Mouse (Mus musculus): Measurements from ENCODE around the gene Nsmce4a. TPM values are rescaled to one million over a fixed set of nuclear protein-coding genes. Genes with fewer than 3 reads are reported as not detected.

Gene Nsmce4a
- total RNA-seq, 4 experiments from 2014 or later: 29.8 to 34.9 (median 31.1) TPM

GRCm38 (mm10) chr7:130578066-130578465 lies 5.1 kb upstream of the Nsmce4a start:
- DNase-seq (ENCODE audit: low spot score in 2 of 2): no peak

GRCm38 (mm10) chr7:130577388-130578003 lies 4.6 kb upstream of the Nsmce4a start, which contains the start of gene Tacc2:
Gene Tacc2 (plus strand): TSS chr7:130577438.
- no peak for DNase-seq (ENCODE audit: low spot score in 2 of 2)

- no peak for DNase-seq (ENCODE audit: low spot score in 2 of 2)
Observed at GRCm38 (mm10) chr7:130576981-130577380, 4.1 kb upstream of the Nsmce4a start.

DNA sequence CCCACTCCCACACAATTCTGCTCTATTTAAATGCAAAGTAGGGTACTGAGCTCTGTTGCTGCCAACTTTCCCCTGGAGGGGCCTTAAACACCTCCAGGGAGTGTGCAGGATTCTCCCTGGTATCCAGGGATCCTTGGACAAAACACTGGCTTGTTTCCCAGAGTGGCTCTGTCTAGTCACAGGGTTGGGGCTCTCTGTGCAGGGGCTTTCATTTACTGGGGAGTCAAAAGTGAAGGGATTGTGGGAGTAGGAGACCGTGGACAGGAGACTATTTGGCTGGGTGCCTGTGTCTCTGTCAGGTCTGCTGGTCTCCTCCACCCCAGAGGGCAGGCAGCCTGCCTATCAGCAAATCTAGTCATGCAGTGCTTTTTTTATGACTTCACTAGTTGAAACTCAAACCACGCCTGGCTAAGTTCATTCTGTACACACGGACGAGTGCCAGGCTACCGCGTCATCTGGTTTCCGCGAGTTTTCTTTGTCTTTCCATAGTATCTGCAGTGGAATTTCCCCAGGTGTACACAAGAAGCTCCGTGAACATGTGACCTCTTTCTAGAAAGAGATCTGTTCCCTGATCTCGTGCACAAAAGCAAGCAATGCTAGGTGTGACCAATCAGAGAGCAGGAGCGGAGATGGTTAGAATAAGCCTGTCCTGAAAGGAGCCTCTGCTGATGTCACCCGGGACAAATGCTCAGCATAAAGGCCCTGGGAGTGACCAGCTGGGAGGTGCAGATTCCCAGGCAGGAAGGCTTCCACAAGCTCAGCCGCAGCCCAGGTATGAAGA lies 1.5 kb upstream of the Nsmce4a start:
- no peak for DNase-seq (ENCODE audit: low spot score in 2 of 2)

- DNase-seq (ENCODE audit: low spot score in 2 of 2): no peak
Observed at GRCm38 (mm10) chr7:130573746-130574145, 828 bp upstream of the Nsmce4a start.

GRCm38 (mm10) chr7:130570472-130570871 lies 2.4 kb downstream of the Nsmce4a start:
- no peak for DNase-seq (ENCODE audit: low spot score in 2 of 2)

DNA sequence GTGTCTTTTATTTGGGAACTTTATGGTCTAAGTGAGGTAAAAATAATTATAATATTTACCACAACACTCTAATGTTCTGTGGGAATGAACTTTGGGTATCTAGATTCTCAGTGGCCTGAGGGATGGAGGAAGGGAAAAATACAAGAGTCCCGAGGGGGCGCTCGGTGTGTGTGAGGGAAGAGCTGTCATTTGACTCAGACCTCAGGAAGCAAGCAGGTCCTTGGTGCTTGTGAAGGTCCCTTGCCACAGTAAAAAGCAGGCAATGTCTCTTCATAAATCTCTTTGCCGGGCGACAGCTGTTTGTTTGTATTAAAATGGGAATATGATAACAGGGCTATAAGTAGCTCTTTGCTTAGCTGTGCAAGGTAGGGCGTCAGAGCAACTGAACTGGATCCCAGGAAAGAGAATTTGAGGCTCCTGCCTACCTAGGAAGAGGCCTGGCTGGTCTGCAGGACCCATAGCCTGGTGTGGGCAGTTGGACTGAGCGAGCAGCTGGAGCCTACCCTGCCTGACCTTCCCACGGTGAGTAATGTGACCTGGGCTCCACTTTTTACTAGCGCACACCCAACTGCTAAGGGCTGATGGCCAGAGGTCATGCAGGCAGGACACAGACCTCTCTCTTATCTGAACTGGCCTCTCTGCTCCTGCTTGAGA lies 4.0 kb downstream of the Nsmce4a start:
- peak; percentile 38 to 65 for DNase-seq (ENCODE audit: low spot score in 2 of 2)

DNA sequence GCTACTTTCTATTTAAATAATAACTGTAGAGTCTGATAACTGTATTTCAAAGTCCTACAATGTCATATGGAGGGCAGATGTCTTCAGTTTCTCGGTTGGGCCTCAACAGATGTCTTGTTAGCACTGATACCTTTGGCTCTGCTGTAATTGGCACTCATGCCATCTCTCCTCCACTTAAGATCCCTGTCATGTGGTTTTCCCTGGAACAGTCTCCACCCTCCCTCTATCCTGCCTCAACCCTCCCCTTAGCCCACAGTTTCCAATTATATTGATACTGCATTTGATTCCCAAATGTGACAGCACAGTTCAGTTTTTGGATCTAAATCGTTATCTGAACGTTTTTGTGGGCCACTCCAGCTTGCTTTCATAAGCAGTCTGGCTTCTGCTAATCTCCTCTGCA lies 8.3 kb downstream of the Nsmce4a start:
- no peak for DNase-seq (ENCODE audit: low spot score in 2 of 2)

GRCm38 (mm10) chr7:130563880-130564279 lies 9.0 kb downstream of the Nsmce4a start:
- DNase-seq (ENCODE audit: low spot score in 2 of 2): no peak

GRCm38 (mm10) chr7:130563276-130563675 lies 9.6 kb downstream of the Nsmce4a start:
- no peak for DNase-seq (ENCODE audit: low spot score in 2 of 2)

- DNase-seq (ENCODE audit: low spot score in 2 of 2): no peak
Observed at GRCm38 (mm10) chr7:130560933-130561332, 12.0 kb downstream of the Nsmce4a start.

DNA sequence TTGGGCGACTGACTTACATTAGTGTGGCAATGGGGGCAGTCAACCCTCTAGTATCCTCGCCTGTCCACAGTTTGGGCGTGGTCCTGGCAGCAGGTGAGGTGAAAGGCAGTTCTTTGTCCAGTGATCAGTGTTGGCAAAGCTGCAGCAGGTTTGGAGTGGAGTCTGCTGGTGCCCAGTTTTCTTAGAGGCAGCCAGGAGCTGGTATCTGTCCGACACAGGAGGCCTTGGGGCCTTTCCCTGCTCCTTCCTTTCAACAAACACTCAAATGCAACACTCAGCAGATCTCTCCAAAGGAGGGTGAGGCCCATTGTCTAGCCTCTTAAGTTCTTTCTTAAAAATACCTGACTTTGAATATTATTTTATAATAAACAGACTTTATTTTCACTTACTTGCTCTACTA lies 14.3 kb downstream of the Nsmce4a start:
- DNase-seq (ENCODE audit: low spot score in 2 of 2): no peak

DNA sequence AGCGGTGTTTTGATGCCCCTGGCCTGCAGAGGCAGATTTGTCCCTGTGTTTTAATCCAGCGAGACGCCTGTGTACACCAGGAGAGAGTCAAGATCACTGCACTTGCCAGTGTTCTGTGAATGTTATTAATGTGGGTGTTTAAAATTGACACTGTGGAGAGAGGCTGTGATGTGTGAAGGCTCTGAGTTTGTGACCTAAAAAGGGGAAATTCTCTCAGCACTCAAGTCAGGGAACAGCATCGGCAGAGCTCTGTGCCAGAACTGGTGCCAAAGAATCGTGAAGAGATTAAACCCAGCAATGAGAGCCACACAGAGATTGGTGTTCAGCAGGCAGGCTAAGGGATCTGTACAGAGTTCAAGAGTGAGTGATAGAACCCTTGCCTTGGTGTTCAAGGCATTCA lies 17.3 kb downstream of the Nsmce4a start:
- DNase-seq (ENCODE audit: low spot score in 2 of 2): no peak

DNA sequence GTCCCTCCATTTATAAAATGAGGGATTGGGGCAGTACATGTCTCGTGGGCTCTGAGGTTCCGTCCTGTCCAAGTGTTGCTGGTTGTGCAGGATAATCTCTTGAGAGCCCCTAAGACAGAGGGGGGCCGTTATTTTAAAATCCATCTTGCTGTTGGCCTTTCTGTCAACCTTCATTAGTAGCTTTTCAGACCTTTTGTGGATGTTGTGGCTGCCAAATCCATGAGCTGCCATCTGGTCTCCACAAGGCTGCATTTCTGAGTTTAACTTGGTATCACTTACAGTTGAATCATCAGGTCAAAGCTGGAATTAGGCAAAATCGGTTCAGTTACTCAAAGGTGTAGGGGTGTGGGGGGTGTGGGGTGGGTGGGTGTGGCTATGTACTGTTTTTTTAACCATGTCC lies 19.6 kb downstream of the Nsmce4a start:
- no peak for DNase-seq (ENCODE audit: low spot score in 2 of 2)

GRCm38 (mm10) chr7:130552780-130553179 lies 20.1 kb downstream of the Nsmce4a start:
- peak; percentile 77 to 85 for DNase-seq (ENCODE audit: low spot score in 2 of 2)

- no peak for DNase-seq (ENCODE audit: low spot score in 2 of 2)
Observed at GRCm38 (mm10) chr7:130547635-130548175, 25.2 kb downstream of the Nsmce4a start.

GRCm38 (mm10) chr7:130546791-130547484 lies 26.0 kb downstream of the Nsmce4a start:
- DNase-seq (ENCODE audit: low spot score in 2 of 2): peak; percentile 81 to 87

DNA sequence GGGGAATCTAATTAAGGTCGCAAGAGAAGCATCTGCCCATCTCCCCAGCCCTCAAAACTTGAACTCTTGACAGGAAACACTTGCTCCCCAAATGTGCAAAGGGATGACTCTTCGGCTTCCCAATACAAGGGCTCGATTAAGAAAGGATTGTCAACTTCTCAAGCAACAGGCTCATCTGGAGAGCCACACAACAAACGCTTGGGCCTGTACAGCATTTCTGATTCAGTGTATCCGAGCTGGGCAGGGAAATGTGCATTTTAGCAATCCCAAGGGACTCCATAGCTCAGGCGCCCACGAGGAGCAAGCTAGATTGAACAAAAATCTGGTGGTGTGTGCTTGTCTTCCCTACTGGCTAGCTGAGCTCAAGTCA lies 26.5 kb downstream of the Nsmce4a start:
- DNase-seq (ENCODE audit: low spot score in 2 of 2): no peak

- DNase-seq (ENCODE audit: low spot score in 2 of 2): no peak
Observed at GRCm38 (mm10) chr7:130545893-130546292, 27.0 kb downstream of the Nsmce4a start.

DNA sequence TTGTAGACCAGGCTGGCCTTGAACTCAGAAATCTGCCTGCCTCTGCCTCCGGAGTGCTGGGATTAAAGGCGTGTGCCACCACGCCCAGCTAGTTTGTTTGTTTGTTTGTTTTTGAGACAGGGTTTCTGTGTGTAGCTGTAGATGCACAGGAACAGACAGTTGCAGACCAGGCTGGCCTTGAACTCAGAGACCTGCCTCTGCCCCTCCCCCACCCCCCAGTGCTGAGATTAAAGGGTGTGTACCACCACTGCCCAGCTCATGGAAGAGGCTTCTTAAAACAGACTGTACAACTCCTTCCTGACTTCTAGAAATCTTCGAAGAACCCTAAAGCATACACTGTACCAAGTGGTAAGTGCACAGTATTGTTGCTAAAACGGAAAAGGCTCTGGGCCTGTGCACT lies 27.5 kb downstream of the Nsmce4a start:
- DNase-seq (ENCODE audit: low spot score in 2 of 2): no peak

DNA sequence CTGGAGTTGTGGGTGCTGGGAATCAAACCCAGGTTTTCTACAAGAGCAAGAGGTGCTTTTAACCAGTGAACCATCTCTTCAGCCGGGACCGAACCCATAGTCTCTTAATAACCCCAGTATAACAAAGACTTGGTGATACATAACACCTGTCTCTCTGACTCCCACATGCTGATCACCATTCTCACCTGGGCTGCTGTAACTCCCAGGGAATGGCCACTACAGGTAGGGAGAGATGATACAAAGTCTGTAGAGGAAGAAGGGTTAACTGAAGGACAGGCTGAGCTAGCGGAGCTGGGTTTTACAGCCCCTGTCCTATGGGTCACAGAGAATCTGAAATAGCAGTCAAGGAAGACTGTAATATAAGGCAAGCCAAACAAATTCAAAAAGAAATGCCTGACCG lies 29.7 kb downstream of the Nsmce4a start:
- DNase-seq (ENCODE audit: low spot score in 2 of 2): no peak

DNA sequence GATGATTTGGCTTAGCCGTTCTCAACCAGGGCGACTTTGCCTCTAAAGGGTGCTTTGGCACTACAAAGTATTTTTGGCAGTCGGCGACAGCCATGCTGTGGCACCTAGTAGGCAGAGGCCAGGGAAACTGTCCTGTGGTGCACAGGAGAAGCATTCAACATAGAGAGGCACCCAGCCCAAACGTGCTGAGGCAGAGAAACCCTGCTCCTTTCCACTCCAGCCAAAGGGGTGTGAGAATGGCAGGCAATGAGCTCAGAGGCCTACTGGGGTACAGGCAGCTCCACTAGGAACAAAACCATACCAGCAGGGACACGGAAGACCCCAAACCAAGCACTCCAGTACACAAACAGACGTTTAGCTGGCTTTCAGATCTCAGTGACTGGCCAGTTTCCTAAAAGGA lies 32.7 kb downstream of the Nsmce4a start:
- no peak for DNase-seq (ENCODE audit: low spot score in 2 of 2)

All from gastrocnemius, adult 8-10 months (tissue).